Mouse (Mus musculus) olfactory bulb, adult 2 months (tissue): ENCODE measurements around the gene Nipal4. TPM values are rescaled to one million over a fixed set of nuclear protein-coding genes. Genes with fewer than 3 reads are reported as not detected.
"Not testable (repeated sequence)": the region's sequence is repeated elsewhere in the genome, so short reads cannot be mapped to it uniquely, and the experiment has no call there.

ENCODE experiments used
- H3K27ac ChIP-seq: fragments of 200-500 bp; 2 replicates; pipeline ENCODE4 v1.5.1; 2012; ENCODE audit warnings: low read depth, low read length; ENCODE audit not compliant: insufficient read depth
- H3K4me1 ChIP-seq: fragments of 200-500 bp; 2 replicates; pipeline ENCODE4 v1.6.1; 2012; ENCODE audit warnings: low read length; ENCODE audit not compliant: control insufficient read depth, insufficient read depth
- H3K4me3 ChIP-seq: fragments of 200-500 bp; 2 replicates; pipeline ENCODE4 v1.5.1; 2012; ENCODE audit warnings: mild to moderate bottlenecking, low read depth, low read length, moderate library complexity; ENCODE audit not compliant: insufficient read depth
- CTCF ChIP-seq: fragments of 200-500 bp; IDR thresholded peaks from 2 replicates; pipeline ENCODE4 v1.5.1; 2012; ENCODE audit warnings: low read depth, mild to moderate bottlenecking, low read length, moderate library complexity; ENCODE audit not compliant: insufficient read depth
- POLR2A ChIP-seq: fragments of 200-500 bp; IDR thresholded peaks from 2 replicates; pipeline ENCODE4 v1.6.1; 2012; ENCODE audit warnings: mild to moderate bottlenecking, low read depth, low read length, moderate library complexity; ENCODE audit not compliant: insufficient read depth
- WGBS: fragments of 180-500 bp; shearing (Covaris S2); methylation state at CpG from one replicate; pipeline ENCODE4 v1.1.7; 2018; 5-methylcytosine and 5-hydroxymethylcytosine counted together
- polyA plus RNA-seq: library from polyadenylated mRNA; stranded (reverse); fragments of >200 nt; gene quantifications from 2 replicates; pipeline ENCODE4 v1.2.4, GENCODE M21; 2012; ENCODE audit warnings: low replicate concordance; ENCODE audit not compliant: missing spikeins, insufficient read depth, insufficient read length

Nipal4 gene
- polyA plus RNA-seq, 1 experiment: not detected

GRCm38 (mm10) chr11:46202547-46202887, 36.2 kb upstream of the Nipal4 start:
- Histone ChIP-seq H3K27ac (no peak overlapping the region), H3K4me1 (no peaks in the 10 kb centered on the region), H3K4me3 (no peak overlapping the region)
- TF ChIP-seq CTCF (no peak), POLR2A (no peak)
- 80% methylated on average over 10 of the region's 10 CpGs for WGBS

GRCm38 (mm10) chr11:46201636-46202546, 35.6 kb upstream of the Nipal4 start:
- Histone ChIP-seq H3K4me3 (no peak overlapping the region), H3K4me1 (no peaks in the 10 kb centered on the region), H3K27ac (no peak overlapping the region)
- TF ChIP-seq CTCF (no peak), POLR2A (no peak)
- WGBS: 68% methylated on average over 20 of the region's 20 CpGs

- 89% methylated on average over 11 of the region's 11 CpGs for WGBS
- TF ChIP-seq CTCF: no peak
- no peak for TF ChIP-seq POLR2A
Measured at GRCm38 (mm10) chr11:46200664-46201063, 34.4 kb upstream of the Nipal4 start.

GRCm38 (mm10) chr11:46194175-46194574, 27.9 kb upstream of the Nipal4 start:
- TF ChIP-seq CTCF (no peak), POLR2A (no peak)
- 92% methylated on average over 4 of the region's 4 CpGs for WGBS
- Histone ChIP-seq H3K4me1 (no peaks in the 10 kb centered on the region), H3K27ac (no peak overlapping the region), H3K4me3 (no peak overlapping the region)

More at GRCm38 (mm10) chr11:46200664-46201063, 34.4 kb upstream of the Nipal4 start:
- H3K27ac ChIP-seq: no peak overlapping the region
- no peak overlapping the region for H3K4me3 ChIP-seq
- H3K4me1 ChIP-seq: no peaks in the 10 kb centered on the region

- Histone ChIP-seq H3K27ac (no peak overlapping the region), H3K4me3 (no peak overlapping the region), H3K4me1 (no peaks in the 10 kb centered on the region)
- no peak for TF ChIP-seq POLR2A
- no peak for TF ChIP-seq CTCF
- WGBS: 45% methylated on average over 2 of the region's 2 CpGs
Measured at GRCm38 (mm10) chr11:46188283-46188682, 22.0 kb upstream of the Nipal4 start.

- 26% methylated on average over 4 of the region's 4 CpGs for WGBS
- no peak overlapping the region for H3K27ac ChIP-seq
- no peaks in the 10 kb centered on the region for H3K4me1 ChIP-seq
- H3K4me3 ChIP-seq: no peak overlapping the region
- TF ChIP-seq POLR2A (no peak), CTCF (no peak)
Measured at GRCm38 (mm10) chr11:46185486-46185885, 19.2 kb upstream of the Nipal4 start.

GRCm38 (mm10) chr11:46184946-46185345, 18.6 kb upstream of the Nipal4 start:
- Histone ChIP-seq H3K27ac (no peak overlapping the region), H3K4me1 (no peaks in the 10 kb centered on the region), H3K4me3 (no peak overlapping the region)
- 65% methylated on average over 3 of the region's 3 CpGs for WGBS
- no peak for TF ChIP-seq CTCF
- TF ChIP-seq POLR2A: no peak

- not testable (repeated sequence) for H3K4me3 ChIP-seq, H3K4me1 ChIP-seq, H3K27ac ChIP-seq
- WGBS: 96% methylated on average over 1 of the region's 1 CpGs
Measured at GRCm38 (mm10) chr11:46182031-46182430, 15.7 kb upstream of the Nipal4 start.

GRCm38 (mm10) chr11:46177246-46178043, 11.1 kb upstream of the Nipal4 start:
- H3K4me1 ChIP-seq: no peaks in the 10 kb centered on the region
- TF ChIP-seq POLR2A: no peak
- H3K4me3 ChIP-seq: no peak overlapping the region
- 72% methylated on average over 10 of the region's 10 CpGs for WGBS
- no peak overlapping the region for H3K27ac ChIP-seq
